Mouse (Mus musculus): ENCODE measurements around the gene Hal.

DNA sequence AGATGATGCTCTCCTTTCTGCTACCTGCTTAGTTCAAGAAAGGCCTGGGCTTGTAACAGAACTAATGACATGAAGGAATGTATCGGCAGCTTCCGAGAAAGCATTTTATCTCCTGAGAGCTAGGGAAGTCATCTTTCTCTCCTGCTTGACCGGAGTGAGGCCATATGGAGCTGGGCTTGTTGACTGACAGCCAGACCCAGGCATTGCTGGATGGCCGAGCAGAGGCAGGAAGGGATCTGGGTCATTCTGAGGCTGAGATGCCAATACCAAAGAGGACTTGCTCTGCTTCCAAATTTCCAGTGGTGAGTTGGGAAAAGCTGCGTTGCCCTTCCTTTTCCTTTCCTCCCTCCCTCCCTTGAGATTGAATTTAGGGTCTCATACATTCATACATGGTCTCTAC lies 31.2 kb downstream of the Hal start:
- TF ChIP-seq POLR2A (IDR thresholded peaks at IDR 0.05; ENCODE audit: insufficient read depth, low read length), result no peak
- TF ChIP-seq CTCF (IDR thresholded peaks at IDR 0.05; ENCODE audit: low read depth, low read length), result no peak

Measured in ES-Bruce4 (cell line).